Mouse (Mus musculus): ENCODE results near the gene Psmd14.

Gene Psmd14

GRCm38 (mm10) chr2:61814548-61815473, 103.3 kb downstream of the Psmd14 start:
- DNase-seq, result peak; percentile 66 to 76

GRCm38 (mm10) chr2:61815583-61816313, 104.3 kb downstream of the Psmd14 start:
- peak; percentile 68 for DNase-seq

GRCm38 (mm10) chr2:61818197-61818596, 106.7 kb downstream of the Psmd14 start:
- DNase-seq, result no peak

GRCm38 (mm10) chr2:61820203-61820602, 108.7 kb downstream of the Psmd14 start:
- no peak for DNase-seq

- no peak for DNase-seq
Observed at GRCm38 (mm10) chr2:61823426-61824140, 112.1 kb downstream of the Psmd14 start.

GRCm38 (mm10) chr2:61837243-61837806, 125.8 kb downstream of the Psmd14 start:
- peak; percentile 3 to 19 for DNase-seq
